In the genomic region with DNA sequence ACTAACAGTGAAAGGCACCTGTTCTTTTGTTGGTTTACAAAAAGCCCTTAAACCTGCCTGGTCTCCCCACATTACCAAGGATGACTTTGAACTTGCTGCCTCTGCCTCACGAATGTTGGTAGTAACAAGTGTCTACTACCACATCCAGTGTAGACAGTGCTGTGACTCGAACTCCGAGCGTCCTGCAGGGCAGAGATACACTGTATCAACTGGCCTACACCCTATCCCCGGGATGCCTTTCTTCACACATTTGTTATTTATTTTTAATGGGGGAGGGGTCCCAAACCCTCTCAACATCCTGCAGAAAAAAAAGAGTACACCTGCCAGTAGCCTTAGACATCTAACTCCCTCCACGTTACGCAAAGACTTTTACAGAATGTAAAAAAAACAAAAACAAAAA, we compare ENCODE assay signal across 8 mouse cellular contexts. TPM values are rescaled to one million over a fixed set of nuclear protein-coding genes. Genes with fewer than 3 reads are reported as not detected.
DNase-seq lines count a peak whose midpoint lies in the region; ATAC-seq lines count a peak whose summit lies in the region.

No protein-coding gene starts in this region.

- peak overlapping the region; percentile 79 for H3K4me3 ChIP-seq in lung, embryonic 15.5 days
- peak overlapping the region; percentile 70 for H3K4me3 ChIP-seq in embryonic facial prominence, embryonic 13.5 days
- H3K4me3 ChIP-seq in hindbrain, embryonic 16.5 days (ENCODE audit: low read length) = peak overlapping the region; percentile 69
- H3K4me3 ChIP-seq in neural tube, embryonic 12.5 days = peak overlapping the region; percentile 78

- H3K4me2 ChIP-seq in lung, embryonic 15.5 days = peak overlapping the region; percentile 72
- peak overlapping the region; percentile 81 for H3K4me2 ChIP-seq in embryonic facial prominence, embryonic 13.5 days
- H3K4me2 ChIP-seq in hindbrain, embryonic 16.5 days (ENCODE audit: low read length) = peak overlapping the region; percentile 75
- peak overlapping the region; percentile 70 for H3K4me2 ChIP-seq in neural tube, embryonic 12.5 days (replicated peaks)

- peaks cover 18% of the 10 kb centered on the region for H3K4me1 ChIP-seq in lung, embryonic 15.5 days
- H3K4me1 ChIP-seq in embryonic facial prominence, embryonic 13.5 days = peaks cover 17% of the 10 kb centered on the region
- H3K4me1 ChIP-seq in hindbrain, embryonic 16.5 days (ENCODE audit: control insufficient read depth, insufficient read depth, low read depth, low read length) = peaks cover 12% of the 10 kb centered on the region
- H3K4me1 ChIP-seq in neural tube, embryonic 12.5 days = peaks cover 15% of the 10 kb centered on the region

- peaks cover 17% of the 10 kb centered on the region; the same call in 1 of the 2 replicates for H3K36me3 ChIP-seq in lung, embryonic 15.5 days
- H3K36me3 ChIP-seq in embryonic facial prominence, embryonic 13.5 days = peaks cover 28% of the 10 kb centered on the region
- H3K36me3 ChIP-seq in hindbrain, embryonic 16.5 days (ENCODE audit: control insufficient read depth, insufficient read depth, low read length) = 0 out of 2 replicates have a peak, but pooled peaks cover 2% of the 10 kb centered on the region
- H3K36me3 ChIP-seq in neural tube, embryonic 12.5 days = peaks cover 23% of the 10 kb centered on the region

- no peak for ATAC-seq in lung, embryonic 15.5 days (ENCODE audit: borderline replicate concordance, extremely low read depth, low FRiP score, low TSS enrichment)
- no peak for ATAC-seq in embryonic facial prominence, embryonic 13.5 days (ENCODE audit: insufficient number of reproducible peaks, insufficient read depth, low FRiP score, low TSS enrichment, low read depth)
- ATAC-seq in hindbrain, embryonic 16.5 days = no peak
- ATAC-seq in neural tube, embryonic 12.5 days (ENCODE audit: low FRiP score, low read depth) = no peak

- H3K27me3 ChIP-seq in lung, embryonic 15.5 days = no peaks in the 10 kb centered on the region
- H3K27me3 ChIP-seq in embryonic facial prominence, embryonic 13.5 days = no peaks in the 10 kb centered on the region
- H3K27me3 ChIP-seq in hindbrain, embryonic 16.5 days (replicated peaks; ENCODE audit: control insufficient read depth, insufficient read depth, low read length) = no peaks in the 10 kb centered on the region
- H3K27me3 ChIP-seq in neural tube, embryonic 12.5 days (replicated peaks) = no peaks in the 10 kb centered on the region

- DNase-seq in lung, postnatal 4 days = no peak
- DNase-seq in gastrocnemius, postnatal 10 days = no peak
- DNase-seq in adrenal gland, postnatal 14 days = no peak
- DNase-seq in spleen, adult 12 weeks (ENCODE audit: low spot score) = no peak

- WGBS in lung, embryonic 15.5 days = 3% methylated on average over 7 of the region's 7 CpGs
- WGBS in embryonic facial prominence, embryonic 13.5 days = 5% methylated on average over 7 of the region's 7 CpGs
- WGBS in hindbrain, embryonic 16.5 days = 5% methylated on average over 7 of the region's 7 CpGs
- 9% methylated on average over 7 of the region's 7 CpGs for WGBS in neural tube, embryonic 12.5 days

- H3K27ac ChIP-seq in lung, embryonic 15.5 days = no peak overlapping the region
- H3K27ac ChIP-seq in embryonic facial prominence, embryonic 13.5 days = peak overlapping the region; percentile 93
- peak overlapping the region; percentile 84 for H3K27ac ChIP-seq in hindbrain, embryonic 16.5 days (ENCODE audit: low read depth, low read length)
- H3K27ac ChIP-seq in neural tube, embryonic 12.5 days = no peak overlapping the region

- peak overlapping the region; percentile 67 for H3K9ac ChIP-seq in lung, embryonic 15.5 days
- peak overlapping the region; percentile 84 for H3K9ac ChIP-seq in embryonic facial prominence, embryonic 13.5 days
- peak overlapping the region; percentile 80 for H3K9ac ChIP-seq in hindbrain, embryonic 16.5 days (ENCODE audit: low read depth, low read length)
- peak overlapping the region; percentile 90 for H3K9ac ChIP-seq in neural tube, embryonic 12.5 days

- no peaks in the 10 kb centered on the region for H3K9me3 ChIP-seq in lung, embryonic 15.5 days
- H3K9me3 ChIP-seq in embryonic facial prominence, embryonic 13.5 days = no peaks in the 10 kb centered on the region
- no peaks in the 10 kb centered on the region for H3K9me3 ChIP-seq in hindbrain, embryonic 16.5 days (ENCODE audit: control insufficient read depth, low read length)
- H3K9me3 ChIP-seq in neural tube, embryonic 12.5 days = no peaks in the 10 kb centered on the region

RNA-seq across cellular contexts. Expression of a gene that starts 0.9 kb away (rescaled TPM):
- 15.3 and 19.3 TPM in 2 replicates for polyA plus RNA-seq in lung, embryonic 15.5 days (2015; fragmentation: Nextera tagmentation; extraction: Ambion mirVana)
- 24.3 and 24.4 TPM in 2 replicates for polyA plus RNA-seq in embryonic facial prominence, embryonic 13.5 days (2015; fragmentation: Nextera tagmentation; extraction: Ambion mirVana)
- 26.8 and 30.2 TPM in 2 replicates for polyA plus RNA-seq in hindbrain, embryonic 16.5 days (2015; fragmentation: Nextera tagmentation; extraction: Ambion mirVana)
- 33.3 and 34.3 TPM in 2 replicates for polyA plus RNA-seq in neural tube, embryonic 12.5 days (2016; fragmentation: Nextera tagmentation; extraction: Ambion mirVana)
- 1 to 10 TPM; 3.1 to 4.4 TPM for total RNA-seq in gastrocnemius, postnatal 10 days (2021)
- 8.4 and 9.4 TPM in 2 replicates for total RNA-seq in adrenal gland, postnatal 14 days (2021)

RNA-seq across cellular contexts. Expression of a gene that starts 17.7 kb away (rescaled TPM):
- polyA plus RNA-seq in lung, embryonic 15.5 days (2015; fragmentation: Nextera tagmentation; extraction: Ambion mirVana) = 5.2 and 5.3 TPM in 2 replicates
- polyA plus RNA-seq in embryonic facial prominence, embryonic 13.5 days (2015; fragmentation: Nextera tagmentation; extraction: Ambion mirVana) = 5.8 and 7.3 TPM in 2 replicates
- polyA plus RNA-seq in hindbrain, embryonic 16.5 days (2015; fragmentation: Nextera tagmentation; extraction: Ambion mirVana) = 4.4 and 4.9 TPM in 2 replicates
- polyA plus RNA-seq in neural tube, embryonic 12.5 days (2016; fragmentation: Nextera tagmentation; extraction: Ambion mirVana) = 9.7 and 12.6 TPM in 2 replicates
- 1 to 10 TPM; 2.4 to 3.1 TPM for total RNA-seq in gastrocnemius, postnatal 10 days (2021)
- 4.3 and 4.6 TPM in 2 replicates for total RNA-seq in adrenal gland, postnatal 14 days (2021)

RNA-seq across cellular contexts. Expression of a gene that starts 34.9 kb away (rescaled TPM):
- polyA plus RNA-seq in lung, embryonic 15.5 days (2015; fragmentation: Nextera tagmentation; extraction: Ambion mirVana) = 85.4 and 86.0 TPM in 2 replicates
- 69.1 and 77.3 TPM in 2 replicates for polyA plus RNA-seq in embryonic facial prominence, embryonic 13.5 days (2015; fragmentation: Nextera tagmentation; extraction: Ambion mirVana)
- polyA plus RNA-seq in hindbrain, embryonic 16.5 days (2015; fragmentation: Nextera tagmentation; extraction: Ambion mirVana) = 77.6 and 80.6 TPM in 2 replicates
- 76.9 and 81.5 TPM in 2 replicates for polyA plus RNA-seq in neural tube, embryonic 12.5 days (2016; fragmentation: Nextera tagmentation; extraction: Ambion mirVana)
- total RNA-seq in gastrocnemius, postnatal 10 days (2021) = 10 to 100 TPM; 33.4 to 34.7 TPM
- total RNA-seq in adrenal gland, postnatal 14 days (2021) = 79.8 and 82.3 TPM in 2 replicates

RNA-seq across cellular contexts. Expression of a gene that starts 35.3 kb away (rescaled TPM):
- 1.0 and 2.3 TPM in 2 replicates for polyA plus RNA-seq in lung, embryonic 15.5 days (2015; fragmentation: Nextera tagmentation; extraction: Ambion mirVana)
- polyA plus RNA-seq in embryonic facial prominence, embryonic 13.5 days (2015; fragmentation: Nextera tagmentation; extraction: Ambion mirVana) = 8.4 TPM in 2 replicates
- polyA plus RNA-seq in hindbrain, embryonic 16.5 days (2015; fragmentation: Nextera tagmentation; extraction: Ambion mirVana) = 413 and 454 TPM in 2 replicates
- polyA plus RNA-seq in neural tube, embryonic 12.5 days (2016; fragmentation: Nextera tagmentation; extraction: Ambion mirVana) = 632 and 642 TPM in 2 replicates
- total RNA-seq in gastrocnemius, postnatal 10 days (2021) = under 1 TPM; 0.38 to 0.40 TPM
- total RNA-seq in adrenal gland, postnatal 14 days (2021) = 7.5 and 9.6 TPM in 2 replicates

RNA-seq across cellular contexts. Expression of a gene that starts 40.6 kb away (rescaled TPM):
- polyA plus RNA-seq in lung, embryonic 15.5 days (2015; fragmentation: Nextera tagmentation; extraction: Ambion mirVana) = 1,008 and 1,027 TPM in 2 replicates
- polyA plus RNA-seq in embryonic facial prominence, embryonic 13.5 days (2015; fragmentation: Nextera tagmentation; extraction: Ambion mirVana) = 1,297 and 1,426 TPM in 2 replicates
- polyA plus RNA-seq in hindbrain, embryonic 16.5 days (2015; fragmentation: Nextera tagmentation; extraction: Ambion mirVana) = 1,339 and 1,421 TPM in 2 replicates
- 1,410 and 1,413 TPM in 2 replicates for polyA plus RNA-seq in neural tube, embryonic 12.5 days (2016; fragmentation: Nextera tagmentation; extraction: Ambion mirVana)
- 1,000 to 10,000 TPM; 1,048 to 1,221 TPM for total RNA-seq in gastrocnemius, postnatal 10 days (2021)
- 939 and 985 TPM in 2 replicates for total RNA-seq in adrenal gland, postnatal 14 days (2021)

Comparison
In these comparisons a context has a peak if more than half of its experiments do, and no peak if none do; other contexts are left out.
1. H3K27ac ChIP-seq: peak in embryonic facial prominence, embryonic 13.5 days (single experiment) and hindbrain, embryonic 16.5 days (single experiment); none in lung, embryonic 15.5 days (single experiment) and neural tube, embryonic 12.5 days (single experiment).
2. Peak in every context shown above with its lines, with median percentiles within 50 percentile points of each other: H3K4me2 ChIP-seq, H3K4me3 ChIP-seq and H3K9ac ChIP-seq.